Mouse (Mus musculus) midbrain, embryonic 10.5 days (tissue): ENCODE measurements at regions not wholly inside any gene's neighbourhood (a gene's known extent, or its start where the extent isn't known, plus 50 kb on each side); places are given as distances from the start of the nearest gene placed in this dataset.

Experiments
- DNase-seq: peaks from one replicate; pipeline ENCODE4 v3.0.0-alpha.2; 2017; ENCODE audit warnings: low spot score
- H3K27ac ChIP-seq: fragments of 300-500 bp; sonication (generic); replicated peaks from 2 replicates; pipeline ENCODE4 v1.5.1; 2016; ENCODE audit warnings: mild to moderate bottlenecking
- H3K27me3 ChIP-seq: fragments of 300-500 bp; sonication (generic); 2 replicates; pipeline ENCODE4 v1.6.1; 2016; ENCODE audit warnings: low read depth, mild to moderate bottlenecking; ENCODE audit not compliant: poor library complexity, severe bottlenecking
- H3K36me3 ChIP-seq: fragments of 300-500 bp; sonication (generic); 2 replicates; pipeline ENCODE4 v1.6.1; 2016; ENCODE audit warnings: mild to moderate bottlenecking, moderate library complexity
- H3K4me1 ChIP-seq: fragments of 300-500 bp; sonication (generic); 2 replicates; pipeline ENCODE4 v1.6.1; 2016
- H3K4me3 ChIP-seq: fragments of 300-500 bp; sonication (generic); 2 replicates; pipeline ENCODE4 v1.5.1; 2016; ENCODE audit warnings: mild to moderate bottlenecking, moderate library complexity
- H3K9me3 ChIP-seq: fragments of 300-500 bp; sonication (generic); replicated peaks from 2 replicates; pipeline ENCODE4 v1.6.1; 2016; ENCODE audit warnings: mild to moderate bottlenecking
- WGBS: fragments of 180-500 bp; shearing (Covaris S2); methylation state at CpG from one replicate; pipeline ENCODE4 v1.1.7; 2016; 5-methylcytosine and 5-hydroxymethylcytosine counted together

GRCm38 (mm10) chr1:144355560-144356310 lies 106.7 kb upstream of the Rgs1 start:
- no peaks in the 10 kb centered on the region for H3K9me3 ChIP-seq
- H3K4me3 ChIP-seq, result no peak overlapping the region
- DNase-seq, result no peak
- 89% methylated on average over 4 of the region's 4 CpGs for WGBS
- no peaks in the 10 kb centered on the region for H3K27me3 ChIP-seq
- no peaks in the 10 kb centered on the region for H3K36me3 ChIP-seq
- no peak overlapping the region for H3K27ac ChIP-seq
- no peaks in the 10 kb centered on the region for H3K4me1 ChIP-seq

DNA sequence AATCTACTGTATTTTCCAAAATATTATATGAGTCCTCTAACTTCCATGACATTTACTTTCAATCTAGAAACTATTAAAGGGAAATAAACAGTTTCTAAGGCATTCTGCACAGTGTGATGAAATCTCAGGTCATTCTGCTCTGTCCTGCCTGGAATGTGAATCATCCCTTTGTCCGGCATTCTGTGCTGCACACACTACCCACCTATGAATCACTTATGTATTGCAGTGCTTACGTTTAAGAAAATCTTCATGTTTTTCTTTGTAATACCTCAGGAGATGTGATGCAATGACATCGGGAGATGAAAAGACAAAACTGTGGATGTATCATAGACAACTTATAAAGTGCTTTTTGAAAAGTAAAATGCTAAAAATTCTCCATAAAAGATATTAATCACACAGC lies 106.0 kb upstream of the Rgs1 start:
- WGBS, result 93% methylated on average over 3 of the region's 3 CpGs
- H3K4me1 ChIP-seq, result no peaks in the 10 kb centered on the region
- no peaks in the 10 kb centered on the region for H3K9me3 ChIP-seq
- no peak overlapping the region for H3K27ac ChIP-seq
- H3K27me3 ChIP-seq, result no peaks in the 10 kb centered on the region
- no peak overlapping the region for H3K4me3 ChIP-seq
- no peaks in the 10 kb centered on the region for H3K36me3 ChIP-seq
- DNase-seq, result no peak

DNA sequence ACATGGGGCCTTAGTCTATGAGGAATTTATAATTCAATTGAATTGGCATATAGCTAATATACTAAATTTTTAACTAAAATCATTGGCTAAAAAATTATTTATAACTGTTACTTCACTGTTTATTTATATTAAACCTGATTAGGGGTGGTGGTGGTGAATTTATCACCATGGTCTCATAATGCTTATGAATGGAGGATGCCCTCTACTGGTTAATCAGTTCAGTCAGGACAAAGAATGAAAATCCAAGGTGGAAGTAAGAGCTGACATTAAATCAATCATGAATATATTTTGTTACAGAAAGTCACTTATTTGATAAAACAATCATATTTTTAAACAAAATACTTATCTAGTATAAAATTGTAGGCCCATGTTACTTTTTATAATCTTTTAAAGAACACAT lies 104.3 kb upstream of the Rgs1 start:
- Histone ChIP-seq H3K27me3 (no peaks in the 10 kb centered on the region), H3K4me1 (no peaks in the 10 kb centered on the region), H3K9me3 (no peaks in the 10 kb centered on the region), H3K36me3 (no peaks in the 10 kb centered on the region), H3K4me3 (no peak overlapping the region), H3K27ac (no peak overlapping the region)
- no peak for DNase-seq

- H3K27me3 ChIP-seq, result no peaks in the 10 kb centered on the region
- no peaks in the 10 kb centered on the region for H3K4me1 ChIP-seq
- no peaks in the 10 kb centered on the region for H3K36me3 ChIP-seq
- H3K4me3 ChIP-seq, result no peak overlapping the region
- 98% methylated on average over 1 of the region's 1 CpGs for WGBS
- no peak for DNase-seq
- H3K9me3 ChIP-seq, result no peaks in the 10 kb centered on the region
- no peak overlapping the region for H3K27ac ChIP-seq
Observed at GRCm38 (mm10) chr1:144343820-144344219, 94.8 kb upstream of the Rgs1 start.

DNA sequence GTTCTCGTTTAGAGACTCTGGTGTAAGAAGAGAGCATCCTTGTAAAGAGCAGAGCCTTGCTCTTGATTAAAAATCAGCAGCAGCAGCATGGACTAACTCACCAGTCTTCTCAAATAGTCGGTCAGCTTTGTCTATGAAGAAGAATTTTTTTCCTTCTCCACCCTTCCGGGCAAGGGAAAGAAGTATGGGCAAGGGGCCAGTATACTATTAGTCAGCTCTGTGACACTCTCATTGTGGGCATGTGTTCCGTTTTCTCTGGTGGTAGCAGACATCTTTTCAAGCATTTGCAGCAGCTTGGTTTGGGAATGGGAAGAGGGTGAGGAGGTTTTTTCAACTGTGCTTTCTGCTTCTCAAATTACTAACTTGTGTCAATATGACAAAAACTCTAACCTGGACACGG lies 94.3 kb upstream of the Rgs1 start:
- H3K36me3 ChIP-seq, result no peaks in the 10 kb centered on the region
- no peaks in the 10 kb centered on the region for H3K4me1 ChIP-seq
- no peak for DNase-seq
- H3K27ac ChIP-seq, result no peak overlapping the region
- 82% methylated on average over 5 of the region's 5 CpGs for WGBS
- no peaks in the 10 kb centered on the region for H3K27me3 ChIP-seq
- H3K9me3 ChIP-seq, result no peaks in the 10 kb centered on the region
- H3K4me3 ChIP-seq, result no peak overlapping the region

GRCm38 (mm10) chr1:144337572-144337971 lies 88.5 kb upstream of the Rgs1 start:
- Histone ChIP-seq H3K27ac (no peak overlapping the region), H3K9me3 (no peaks in the 10 kb centered on the region), H3K27me3 (no peaks in the 10 kb centered on the region), H3K36me3 (no peaks in the 10 kb centered on the region), H3K4me3 (no peak overlapping the region), H3K4me1 (no peaks in the 10 kb centered on the region)
- no peak for DNase-seq
- 90% methylated on average over 2 of the region's 2 CpGs for WGBS

DNA sequence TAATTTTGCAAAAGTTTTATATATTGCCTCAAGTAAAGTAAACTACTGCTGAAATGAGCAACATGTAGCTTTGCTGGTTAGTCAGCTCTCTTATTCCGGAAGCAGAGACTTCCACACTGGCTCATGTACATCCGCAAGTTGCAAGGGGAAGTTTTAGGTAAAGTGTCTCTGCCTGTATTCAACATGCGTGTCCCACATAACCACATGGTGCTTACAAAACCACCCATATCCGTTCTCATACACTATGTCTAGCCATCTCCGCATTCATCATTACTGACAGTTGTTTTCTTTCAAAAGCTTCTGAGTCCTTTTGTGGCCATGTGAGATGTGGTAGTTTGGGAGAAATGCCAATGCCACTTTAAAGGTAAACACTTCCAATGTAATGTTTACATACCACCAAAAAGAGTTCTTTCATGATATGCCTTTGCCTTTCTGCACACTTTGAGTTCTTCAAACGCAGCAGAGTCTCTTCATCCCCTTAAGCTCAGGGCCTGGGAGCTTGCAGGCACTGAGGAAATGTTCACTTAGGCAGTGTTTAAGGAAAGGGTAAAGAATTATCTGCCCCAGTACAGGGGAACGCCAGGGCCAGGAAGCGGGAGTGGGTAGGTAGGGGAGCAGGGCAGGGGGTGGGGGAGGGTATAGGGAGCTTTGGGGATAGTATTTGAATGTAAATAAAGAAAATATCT lies 81.5 kb upstream of the Rgs1 start:
- Histone ChIP-seq H3K4me3 (no peak overlapping the region), H3K27me3 (no peaks in the 10 kb centered on the region), H3K27ac (no peak overlapping the region), H3K36me3 (no peaks in the 10 kb centered on the region), H3K4me1 (no peaks in the 10 kb centered on the region), H3K9me3 (no peaks in the 10 kb centered on the region)
- 89% methylated on average over 8 of the region's 8 CpGs for WGBS
- no peak for DNase-seq

DNA sequence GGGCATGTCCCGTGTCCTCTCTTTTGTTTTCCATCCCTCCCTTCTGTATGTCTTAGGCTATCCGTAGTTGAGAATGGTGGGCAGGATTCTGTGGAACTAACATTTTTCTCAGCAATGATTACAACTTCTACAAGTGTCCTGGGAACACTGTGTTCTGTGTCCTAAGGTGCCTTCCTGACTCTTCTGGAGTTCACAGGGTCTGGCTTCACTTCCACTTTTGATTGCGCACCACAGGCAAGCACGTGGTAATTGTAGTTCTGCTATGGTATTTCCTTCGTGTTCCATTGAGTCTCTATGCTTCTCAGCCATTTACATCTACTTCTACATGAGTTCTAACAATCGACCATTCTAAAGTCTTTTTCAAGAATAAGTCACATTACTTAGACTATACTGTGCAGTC lies 70.4 kb upstream of the Rgs1 start:
- H3K36me3 ChIP-seq, result no peaks in the 10 kb centered on the region
- H3K4me1 ChIP-seq, result no peaks in the 10 kb centered on the region
- no peak overlapping the region for H3K27ac ChIP-seq
- H3K4me3 ChIP-seq, result no peak overlapping the region
- no peaks in the 10 kb centered on the region for H3K9me3 ChIP-seq
- 84% methylated on average over 6 of the region's 6 CpGs for WGBS
- no peaks in the 10 kb centered on the region for H3K27me3 ChIP-seq
- DNase-seq, result no peak

- Histone ChIP-seq H3K4me3 (no peak overlapping the region), H3K27ac (no peak overlapping the region), H3K4me1 (no peaks in the 10 kb centered on the region), H3K27me3 (no peaks in the 10 kb centered on the region), H3K36me3 (no peaks in the 10 kb centered on the region), H3K9me3 (no peaks in the 10 kb centered on the region)
- no peak for DNase-seq
- 79% methylated on average over 1 of the region's 1 CpGs for WGBS
Observed at GRCm38 (mm10) chr1:144318289-144318688, 69.2 kb upstream of the Rgs1 start.

DNA sequence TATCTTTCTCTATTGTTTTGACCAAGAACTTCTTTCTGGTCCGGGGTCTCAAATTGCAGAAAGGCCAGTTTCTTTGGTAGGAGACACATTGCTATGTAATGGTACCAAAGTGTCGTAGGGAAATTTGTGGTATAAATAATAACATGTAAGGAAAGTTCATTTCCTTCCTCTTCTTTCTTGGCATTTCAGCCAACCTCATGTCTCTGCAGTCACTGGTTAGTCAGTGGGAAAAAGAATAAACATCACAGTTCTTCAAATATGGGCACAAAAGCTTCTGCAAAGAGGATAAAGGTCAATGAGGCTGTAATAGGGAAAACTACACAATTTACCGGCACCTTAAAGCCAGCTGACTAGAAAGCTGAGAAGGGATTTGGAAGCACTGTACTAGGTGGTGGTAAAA lies 68.5 kb upstream of the Rgs1 start:
- Histone ChIP-seq H3K27me3 (no peaks in the 10 kb centered on the region), H3K36me3 (no peaks in the 10 kb centered on the region), H3K4me1 (no peaks in the 10 kb centered on the region), H3K9me3 (no peaks in the 10 kb centered on the region), H3K27ac (no peak overlapping the region), H3K4me3 (no peak overlapping the region)
- WGBS, result 88% methylated on average over 3 of the region's 3 CpGs
- no peak for DNase-seq

GRCm38 (mm10) chr1:144316251-144316650 lies 67.2 kb upstream of the Rgs1 start:
- H3K9me3 ChIP-seq, result no peaks in the 10 kb centered on the region
- WGBS, result 89% methylated on average over 2 of the region's 2 CpGs
- H3K27ac ChIP-seq, result no peak overlapping the region
- DNase-seq, result no peak
- H3K36me3 ChIP-seq, result no peaks in the 10 kb centered on the region
- no peaks in the 10 kb centered on the region for H3K4me1 ChIP-seq
- H3K4me3 ChIP-seq, result no peak overlapping the region
- no peaks in the 10 kb centered on the region for H3K27me3 ChIP-seq

DNA sequence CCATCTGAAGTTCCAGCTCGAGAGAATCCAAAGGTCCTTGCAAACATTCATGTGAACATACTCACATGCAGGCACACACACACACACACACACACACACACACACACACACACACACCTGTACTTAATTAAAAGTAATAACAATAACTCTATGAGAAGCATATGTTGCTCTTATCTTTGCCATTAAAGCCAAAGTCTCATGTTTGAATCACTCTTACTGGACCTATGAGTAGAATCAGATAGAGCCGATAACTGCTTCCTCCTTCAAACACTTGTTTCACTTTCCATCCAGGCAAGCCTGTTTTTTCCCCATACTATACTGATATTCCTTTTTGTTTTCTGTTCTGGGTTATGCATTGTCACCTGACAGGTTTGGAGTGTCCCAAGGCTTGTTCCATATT lies 65.3 kb upstream of the Rgs1 start:
- H3K27me3 ChIP-seq, result no peaks in the 10 kb centered on the region
- H3K36me3 ChIP-seq, result no peaks in the 10 kb centered on the region
- H3K27ac ChIP-seq, result no peak overlapping the region
- 91% methylated on average over 2 of the region's 2 CpGs for WGBS
- H3K4me1 ChIP-seq, result no peaks in the 10 kb centered on the region
- DNase-seq, result no peak
- H3K4me3 ChIP-seq, result no peak overlapping the region
- H3K9me3 ChIP-seq, result no peaks in the 10 kb centered on the region

- Histone ChIP-seq H3K4me3 (no peak overlapping the region), H3K36me3 (no peaks in the 10 kb centered on the region), H3K9me3 (no peaks in the 10 kb centered on the region), H3K4me1 (no peaks in the 10 kb centered on the region), H3K27me3 (no peaks in the 10 kb centered on the region), H3K27ac (no peak overlapping the region)
- 91% methylated on average over 1 of the region's 1 CpGs for WGBS
- DNase-seq, result no peak
Observed at GRCm38 (mm10) chr1:144313318-144313717, 64.3 kb upstream of the Rgs1 start.
